Mouse (Mus musculus): Measurements from ENCODE around the gene Acss1. TPM values are rescaled to one million over a fixed set of nuclear protein-coding genes. Genes with fewer than 3 reads are reported as not detected.

Acss1 gene
- polyA plus RNA-seq, 2 experiments: 30.3 to 34.1 TPM

DNA sequence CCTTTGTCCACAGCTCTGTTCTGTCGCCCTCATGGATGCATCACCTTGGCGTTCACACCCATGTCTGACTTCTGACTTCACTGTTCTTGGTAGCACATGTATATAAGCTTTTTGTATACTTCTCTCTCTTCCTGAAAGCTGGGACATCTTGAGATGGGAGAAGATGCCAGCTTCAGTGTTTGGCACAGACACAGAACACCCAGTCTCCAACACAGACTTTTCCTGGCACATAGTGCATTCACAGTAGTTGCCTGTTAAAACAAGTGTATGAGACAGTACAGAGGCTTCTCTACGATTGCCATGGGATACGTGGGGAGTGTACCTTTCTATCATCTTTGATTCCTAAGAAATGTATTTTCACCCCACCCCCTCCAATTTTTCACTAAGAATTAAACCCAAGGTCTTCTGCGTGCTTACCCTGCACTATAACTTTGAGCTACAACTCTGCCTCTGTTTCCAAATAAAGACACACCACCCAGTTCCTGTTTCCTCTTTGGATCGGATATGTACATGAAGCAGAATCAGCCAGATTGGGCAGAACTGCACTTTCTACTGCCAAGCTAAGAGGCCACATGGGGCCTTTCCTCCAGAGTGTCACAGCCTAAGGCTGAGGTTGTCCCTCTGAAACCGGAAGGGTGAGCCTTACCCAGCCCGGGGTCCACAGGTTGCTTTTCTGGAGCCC is 3.5 kb upstream of the Acss1 start:
- ATAC-seq (ENCODE audit: insufficient read depth) (no peak), DNase-seq (ENCODE audit: low read depth in 3 of 3, low spot score in 3 of 3) (no peak)
- TF ChIP-seq CTCF (IDR thresholded peaks at IDR 0.05; ENCODE audit: low read depth): no peak
- TF ChIP-seq EP300 (IDR thresholded peaks at IDR 0.05; ENCODE audit: low read depth): no peak
- Histone ChIP-seq H3K36me3 (replicated peaks; ENCODE audit: control insufficient read depth, insufficient read depth, low read depth) (no peaks in the 10 kb centered on the region), H3K4me2 (ENCODE audit: low read depth) (no peak overlapping the region), H3K4me1 (replicated peaks; ENCODE audit: control insufficient read depth in 2 of 2, insufficient read depth in 2 of 2, low read length in 1 of 2) (peaks cover 6 to 23% of the 10 kb centered on the region in 2 experiments), H3K9me3 (ENCODE audit: control insufficient read depth, low read length) (no peaks in the 10 kb centered on the region), H3K27me3 (ENCODE audit: control insufficient read depth, insufficient read depth, low read length) (no peaks in the 10 kb centered on the region), H3K9ac (replicated peaks) (no peak overlapping the region), H3K4me3 (ENCODE audit: insufficient read depth in 1 of 2, low read depth in 2 of 2, low read length in 2 of 2) (no peak overlapping the region), H3K27ac (no peak overlapping the region)
- 49% methylated on average over 8 of the region's 8 CpGs for WGBS (ENCODE audit: insufficient replicate concordance)

DNA sequence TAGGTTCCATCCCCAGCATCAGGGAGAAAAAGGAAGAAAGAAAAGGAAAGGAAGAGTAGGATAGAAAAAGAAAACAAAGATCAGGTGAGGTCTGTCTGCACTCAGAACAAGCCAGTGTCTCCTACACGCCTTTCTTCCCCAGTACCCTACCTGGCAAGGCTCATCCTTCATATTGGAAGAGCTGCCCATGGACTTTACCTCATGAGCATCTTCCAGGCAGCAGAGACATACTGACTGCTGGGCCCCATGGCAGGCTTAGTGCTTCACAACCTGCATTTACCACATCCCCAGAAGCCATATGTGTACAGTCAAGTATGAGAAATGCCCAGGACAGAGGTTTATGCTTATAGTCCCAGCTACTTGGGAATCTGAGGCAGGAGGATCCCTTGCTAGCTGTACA is 2.6 kb upstream of the Acss1 start:
- DNase-seq (ENCODE audit: low read depth in 3 of 3, low spot score in 3 of 3) (no peak), ATAC-seq (ENCODE audit: insufficient read depth) (no peak)
- no peak overlapping the region for H3K4me3 ChIP-seq (ENCODE audit: insufficient read depth in 1 of 2, low read depth in 2 of 2, low read length in 2 of 2)
- no peak overlapping the region for H3K9ac ChIP-seq (replicated peaks)
- no peak overlapping the region for H3K4me2 ChIP-seq (ENCODE audit: low read depth)
- no peaks in the 10 kb centered on the region for H3K9me3 ChIP-seq (ENCODE audit: control insufficient read depth, low read length)
- no peak overlapping the region for H3K27ac ChIP-seq
- TF ChIP-seq CTCF (IDR thresholded peaks at IDR 0.05; ENCODE audit: low read depth): no peak
- no peak for TF ChIP-seq EP300 (IDR thresholded peaks at IDR 0.05; ENCODE audit: low read depth)
- WGBS (ENCODE audit: insufficient replicate concordance): 83% methylated on average over 1 of the region's 1 CpGs
- H3K27me3 ChIP-seq (ENCODE audit: control insufficient read depth, insufficient read depth, low read length): no peaks in the 10 kb centered on the region
- no peaks in the 10 kb centered on the region for H3K36me3 ChIP-seq (replicated peaks; ENCODE audit: control insufficient read depth, insufficient read depth, low read depth)
- H3K4me1 ChIP-seq (replicated peaks; ENCODE audit: control insufficient read depth in 2 of 2, insufficient read depth in 2 of 2, low read length in 1 of 2): peaks cover 7 to 28% of the 10 kb centered on the region in 2 experiments

DNA sequence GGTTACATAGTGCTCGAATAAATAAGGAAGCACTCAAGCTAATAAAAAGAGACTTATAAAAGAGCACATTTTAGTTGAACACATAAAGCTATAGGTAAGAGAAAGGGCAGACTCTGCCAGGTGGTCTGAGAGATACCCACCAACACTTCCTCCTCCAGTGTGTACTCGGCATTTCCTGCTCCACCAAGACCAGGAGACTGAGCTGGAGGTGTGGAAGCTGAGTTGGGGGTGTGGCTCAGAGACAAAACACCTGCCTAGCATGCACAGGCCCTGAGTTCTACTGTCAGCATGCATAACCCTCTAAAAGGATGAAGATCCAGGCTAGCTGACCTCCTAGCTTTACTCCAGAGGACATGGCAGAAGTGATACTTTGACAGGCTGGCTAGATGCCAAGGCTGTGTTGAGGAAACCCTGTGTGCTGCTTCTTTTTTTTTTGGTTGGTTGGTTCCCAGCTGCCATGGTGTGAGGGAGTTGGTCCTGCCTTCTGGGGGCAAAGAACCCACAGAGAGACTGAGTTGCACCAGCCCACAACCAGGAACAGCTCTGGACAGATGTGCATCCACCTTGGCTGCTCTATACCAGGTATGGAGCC is 1.2 kb upstream of the Acss1 start:
- H3K9me3 ChIP-seq (ENCODE audit: control insufficient read depth, low read length): no peaks in the 10 kb centered on the region
- H3K4me1 ChIP-seq (replicated peaks; ENCODE audit: control insufficient read depth in 2 of 2, insufficient read depth in 2 of 2, low read length in 1 of 2): peaks cover 20 to 38% of the 10 kb centered on the region in 2 experiments
- no peaks in the 10 kb centered on the region for H3K36me3 ChIP-seq (replicated peaks; ENCODE audit: control insufficient read depth, insufficient read depth, low read depth)
- ATAC-seq (ENCODE audit: insufficient read depth) (no peak), DNase-seq (ENCODE audit: low read depth in 3 of 3, low spot score in 3 of 3) (no peak)
- H3K4me2 ChIP-seq (ENCODE audit: low read depth): no peak overlapping the region
- 29% methylated on average over 2 of the region's 2 CpGs for WGBS (ENCODE audit: insufficient replicate concordance)
- H3K27ac ChIP-seq: no peak overlapping the region
- no peak for TF ChIP-seq CTCF (IDR thresholded peaks at IDR 0.05; ENCODE audit: low read depth)
- no peak for TF ChIP-seq EP300 (IDR thresholded peaks at IDR 0.05; ENCODE audit: low read depth)
- H3K27me3 ChIP-seq (ENCODE audit: control insufficient read depth, insufficient read depth, low read length): no peaks in the 10 kb centered on the region
- no peak overlapping the region for H3K9ac ChIP-seq (replicated peaks)
- no peak overlapping the region for H3K4me3 ChIP-seq (ENCODE audit: insufficient read depth in 1 of 2, low read depth in 2 of 2, low read length in 2 of 2)

DNA sequence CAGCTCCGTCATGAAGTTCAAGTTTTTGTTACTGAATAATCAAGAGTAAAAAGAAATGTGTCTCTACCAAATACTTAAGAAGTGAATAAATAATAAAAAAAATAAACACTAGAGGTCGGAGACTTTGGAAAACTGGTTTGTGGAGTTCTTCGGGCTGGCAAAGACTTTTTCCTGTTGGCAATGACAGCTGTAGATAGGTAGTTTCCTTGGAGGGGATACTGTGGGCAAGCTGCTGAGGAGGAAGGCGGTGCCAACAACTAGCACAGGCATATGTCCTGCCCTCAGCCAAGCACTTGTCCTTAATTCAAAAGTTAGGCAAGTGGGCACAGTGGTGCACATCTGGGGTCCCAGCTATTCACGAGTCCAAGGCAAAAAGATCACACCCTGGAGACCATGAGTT is 656 bp upstream of the Acss1 start:
- Histone ChIP-seq H3K9me3 (ENCODE audit: control insufficient read depth, low read length) (no peaks in the 10 kb centered on the region), H3K27me3 (ENCODE audit: control insufficient read depth, insufficient read depth, low read length) (no peaks in the 10 kb centered on the region), H3K4me1 (replicated peaks; ENCODE audit: control insufficient read depth in 2 of 2, insufficient read depth in 2 of 2, low read length in 1 of 2) (peaks cover 26 to 44% of the 10 kb centered on the region in 2 experiments), H3K27ac (no peak overlapping the region), H3K9ac (replicated peaks) (no peak overlapping the region), H3K36me3 (replicated peaks; ENCODE audit: control insufficient read depth, insufficient read depth, low read depth) (no peaks in the 10 kb centered on the region), H3K4me3 (ENCODE audit: insufficient read depth in 1 of 2, low read depth in 2 of 2, low read length in 2 of 2) (peak overlapping the region in 1 of 2 experiments; percentile 93; a peak in 2 of 4 replicates), H3K4me2 (ENCODE audit: low read depth) (peak overlapping the region; percentile 96)
- TF ChIP-seq EP300 (IDR thresholded peaks at IDR 0.05; ENCODE audit: low read depth) (no peak), CTCF (IDR thresholded peaks at IDR 0.05; ENCODE audit: low read depth) (no peak)
- WGBS (ENCODE audit: insufficient replicate concordance): 62% methylated on average over 5 of the region's 5 CpGs
- ATAC-seq (ENCODE audit: insufficient read depth): no peak
- no peak for DNase-seq (ENCODE audit: low read depth in 3 of 3, low spot score in 3 of 3)

DNA sequence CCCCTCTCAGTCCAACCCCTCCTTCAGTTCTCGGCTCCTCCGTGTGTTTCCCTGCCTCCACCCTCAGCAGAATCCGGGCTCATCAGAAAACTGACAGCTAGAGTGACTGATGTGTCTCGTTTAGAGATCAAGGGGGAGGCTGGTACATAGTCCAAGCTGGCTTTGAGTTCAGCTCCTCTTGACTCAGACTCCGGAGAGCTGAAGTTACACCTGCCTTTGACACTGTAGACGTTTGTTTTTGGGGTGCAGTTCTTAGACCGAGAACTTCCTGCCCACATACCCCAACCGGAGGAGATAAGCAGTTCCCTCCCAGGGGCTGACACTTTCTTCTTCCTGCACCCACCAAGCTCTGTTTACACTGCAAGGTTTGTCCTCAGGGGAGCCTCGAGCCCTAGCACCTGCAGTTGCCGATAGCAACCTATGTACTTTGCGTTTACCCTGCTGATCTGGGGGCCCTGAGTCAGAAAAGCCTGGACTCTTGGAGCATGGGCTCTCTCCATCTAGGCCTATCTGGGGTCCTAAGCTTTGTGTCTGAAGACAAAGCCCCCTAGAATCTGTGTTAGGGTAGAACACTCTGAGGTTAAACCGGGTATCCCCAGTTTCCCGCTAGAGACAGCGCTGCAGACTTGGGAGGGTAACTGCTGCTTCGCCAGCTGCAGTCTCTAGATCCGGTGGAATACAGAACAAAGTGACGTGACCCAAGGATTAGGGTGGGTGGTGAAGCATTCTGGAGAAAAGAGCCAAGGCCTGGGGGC is 1.1 kb downstream of the Acss1 start:
- Histone ChIP-seq H3K36me3 (replicated peaks; ENCODE audit: control insufficient read depth, insufficient read depth, low read depth) (no peaks in the 10 kb centered on the region), H3K4me2 (ENCODE audit: low read depth) (peak overlapping the region; percentile 96), H3K4me1 (replicated peaks; ENCODE audit: control insufficient read depth in 2 of 2, insufficient read depth in 2 of 2, low read length in 1 of 2) (peaks cover 40 to 62% of the 10 kb centered on the region in 2 experiments), H3K4me3 (ENCODE audit: insufficient read depth in 1 of 2, low read depth in 2 of 2, low read length in 2 of 2) (peak overlapping the region; percentile 93 to 96), H3K27ac (peak overlapping the region; percentile 87), H3K27me3 (ENCODE audit: control insufficient read depth, insufficient read depth, low read length) (no peaks in the 10 kb centered on the region), H3K9me3 (ENCODE audit: control insufficient read depth, low read length) (no peaks in the 10 kb centered on the region), H3K9ac (replicated peaks) (peak overlapping the region; percentile 90)
- peak in 2 of 3 experiments; percentile 47 to 49 for DNase-seq (ENCODE audit: low read depth in 3 of 3, low spot score in 3 of 3)
- peak; percentile 33 for ATAC-seq (ENCODE audit: insufficient read depth)
- under 1% methylated on average over 17 of the region's 17 CpGs for WGBS (ENCODE audit: insufficient replicate concordance)
- TF ChIP-seq EP300 (IDR thresholded peaks at IDR 0.05; ENCODE audit: low read depth) (no peak), CTCF (IDR thresholded peaks at IDR 0.05; ENCODE audit: low read depth) (no peak)
